Mouse (Mus musculus): ENCODE results near the gene Acot11. TPM values are rescaled to one million over a fixed set of nuclear protein-coding genes. Genes with fewer than 3 reads are reported as not detected.
"Not testable (repeated sequence)": the region's sequence is repeated elsewhere in the genome, so short reads cannot be mapped to it uniquely, and the experiment has no call there.

Acot11 gene
- polyA plus RNA-seq, 1 experiment from 2014 or later: 1.1 TPM

DNA sequence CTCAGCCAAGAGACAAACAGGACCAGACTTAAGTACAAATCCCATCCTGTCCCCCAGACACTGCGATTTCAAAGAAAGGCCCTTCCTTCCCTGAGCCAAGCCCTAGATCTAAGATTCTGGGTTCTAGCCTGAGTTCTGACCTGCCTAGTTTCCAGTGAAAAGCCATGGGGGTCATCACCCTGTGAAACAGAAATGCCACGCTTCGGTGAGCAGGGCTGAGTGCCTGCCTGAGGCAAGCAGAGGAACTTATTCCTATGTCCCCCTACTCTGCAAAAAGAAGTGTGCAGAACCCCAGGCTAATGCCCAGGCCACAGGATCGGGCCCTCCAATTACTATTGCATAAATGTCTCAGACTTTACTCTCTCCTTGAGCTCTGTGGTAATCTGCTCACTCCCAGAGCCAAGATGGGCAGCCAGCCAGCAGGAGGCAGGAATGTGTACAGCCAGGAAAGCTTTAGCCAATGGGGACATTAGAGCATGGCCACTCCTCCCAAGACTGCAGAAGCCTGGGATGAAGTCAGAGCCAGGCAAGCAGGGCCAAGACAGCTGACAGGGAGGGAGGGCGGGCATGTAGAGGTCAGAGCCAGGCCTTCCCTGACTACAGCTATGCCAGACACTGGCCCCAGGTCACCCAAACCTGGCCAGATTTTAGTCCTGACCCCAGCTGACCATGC is 26.5 kb downstream of the Acot11 start:
- peak; percentile 97 for ATAC-seq (ENCODE audit: insufficient read depth)
- H3K4me1 ChIP-seq (ENCODE audit: insufficient read depth): peaks cover 26% of the 10 kb centered on the region
- H3K9ac ChIP-seq: no peak overlapping the region
- H3K27ac ChIP-seq (ENCODE audit: low read depth): peak overlapping the region; percentile 79
- TF ChIP-seq CTCF (IDR thresholded peaks at IDR 0.05; ENCODE audit: low read depth): peak; percentile 60
- no peaks in the 10 kb centered on the region for H3K9me3 ChIP-seq (ENCODE audit: low read depth, low read length)
- DNase-seq: peak; percentile 99
- H3K4me3 ChIP-seq (ENCODE audit: low read depth, low read length): no peak overlapping the region
- no peak overlapping the region for H3K4me2 ChIP-seq
- no peaks in the 10 kb centered on the region for H3K36me3 ChIP-seq (ENCODE audit: insufficient read depth)
- 34% methylated on average over 5 of the region's 5 CpGs for WGBS
- no peaks in the 10 kb centered on the region for H3K27me3 ChIP-seq (ENCODE audit: insufficient read depth, low read length)

DNA sequence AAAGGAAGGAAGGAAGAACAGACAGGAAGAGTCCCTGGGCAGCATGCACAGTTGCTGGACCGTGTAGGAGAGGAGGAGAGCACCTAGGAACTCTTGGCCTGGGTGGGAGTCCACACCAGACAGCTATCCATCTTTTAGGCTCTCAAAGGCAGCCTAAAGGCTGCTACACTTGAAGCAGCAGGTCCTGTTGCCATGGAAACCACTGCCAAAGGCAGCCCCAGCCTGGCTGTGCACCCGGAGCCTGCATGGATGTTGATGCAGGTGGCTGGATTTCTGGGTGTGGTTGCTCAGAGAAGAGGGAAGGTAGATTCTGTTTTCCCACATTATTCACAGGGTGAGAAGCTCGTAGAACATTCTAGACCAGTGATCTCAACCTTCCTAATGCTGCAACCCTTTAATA is 27.8 kb downstream of the Acot11 start:
- H3K4me3 ChIP-seq (ENCODE audit: low read depth, low read length): no peak overlapping the region
- ATAC-seq (ENCODE audit: insufficient read depth) (no peak), DNase-seq (peak; percentile 74)
- H3K27me3 ChIP-seq (ENCODE audit: insufficient read depth, low read length): no peaks in the 10 kb centered on the region
- no peaks in the 10 kb centered on the region for H3K36me3 ChIP-seq (ENCODE audit: insufficient read depth)
- no peak overlapping the region for H3K27ac ChIP-seq (ENCODE audit: low read depth)
- no peak overlapping the region for H3K4me2 ChIP-seq
- no peak overlapping the region for H3K9ac ChIP-seq
- 33% methylated on average over 3 of the region's 3 CpGs for WGBS
- no peak for TF ChIP-seq CTCF (IDR thresholded peaks at IDR 0.05; ENCODE audit: low read depth)
- peaks cover 20% of the 10 kb centered on the region for H3K4me1 ChIP-seq (ENCODE audit: insufficient read depth)
- H3K9me3 ChIP-seq (ENCODE audit: low read depth, low read length): no peaks in the 10 kb centered on the region

DNA sequence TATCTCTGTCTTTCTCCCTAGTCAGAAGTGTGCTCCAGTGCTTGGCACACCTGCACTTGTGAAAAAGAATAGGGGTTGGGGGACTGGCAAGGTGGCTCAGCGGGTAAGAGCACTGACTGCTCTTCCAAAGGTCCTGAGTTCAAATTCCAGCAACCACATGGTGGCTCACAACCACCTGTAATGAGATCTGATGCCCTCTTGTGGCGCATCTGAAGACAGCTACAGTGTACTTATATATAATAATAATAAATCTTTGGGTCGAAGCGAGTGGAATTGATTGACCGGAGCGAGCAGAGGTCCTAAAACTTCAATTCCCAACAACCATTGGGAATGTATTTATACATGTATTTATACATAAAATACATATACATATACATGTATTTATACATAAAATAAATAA is 29.0 kb downstream of the Acot11 start:
- H3K27ac ChIP-seq (ENCODE audit: low read depth); H3K4me3 ChIP-seq (ENCODE audit: low read depth, low read length); H3K4me2 ChIP-seq; H3K27me3 ChIP-seq (ENCODE audit: insufficient read depth, low read length); H3K9me3 ChIP-seq (ENCODE audit: low read depth, low read length); ATAC-seq (ENCODE audit: insufficient read depth); H3K36me3 ChIP-seq (ENCODE audit: insufficient read depth); H3K9ac ChIP-seq; DNase-seq: not testable (repeated sequence)
- H3K4me1 ChIP-seq (ENCODE audit: insufficient read depth): peaks cover 20% of the 10 kb centered on the region
- 0 out of 2 replicates have a peak, but pooled peaks have one; percentile 12 for TF ChIP-seq CTCF (IDR thresholded peaks at IDR 0.05; ENCODE audit: low read depth)
- WGBS: 80% methylated on average over 6 of the region's 6 CpGs

DNA sequence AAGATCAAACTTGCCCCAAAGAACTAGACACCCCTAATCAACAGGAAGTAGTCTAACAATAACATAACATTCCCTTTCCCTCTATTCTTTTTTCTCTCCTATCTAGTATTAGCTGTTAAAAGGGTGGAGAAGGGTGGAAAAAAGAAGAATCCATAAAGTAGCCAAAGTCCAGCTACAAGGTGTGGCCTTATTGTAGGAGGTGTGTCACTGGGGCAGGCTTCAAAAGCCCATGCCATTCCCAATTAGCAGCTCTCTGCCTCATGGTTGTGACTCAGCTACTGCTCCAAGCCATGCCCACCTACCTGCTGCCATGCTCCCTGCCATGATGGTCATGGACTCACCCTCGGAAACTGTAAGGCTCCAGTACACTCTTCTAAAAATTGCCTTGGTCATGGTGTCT is 32.2 kb downstream of the Acot11 start:
- Histone ChIP-seq H3K9me3 (ENCODE audit: low read depth, low read length) (no peaks in the 10 kb centered on the region), H3K27me3 (ENCODE audit: insufficient read depth, low read length) (no peaks in the 10 kb centered on the region), H3K4me1 (ENCODE audit: insufficient read depth) (0 out of 2 replicates have a peak, but pooled peaks cover 1% of the 10 kb centered on the region), H3K4me3 (ENCODE audit: low read depth, low read length) (no peak overlapping the region), H3K9ac (no peak overlapping the region), H3K4me2 (no peak overlapping the region), H3K27ac (ENCODE audit: low read depth) (no peak overlapping the region), H3K36me3 (ENCODE audit: insufficient read depth) (no peaks in the 10 kb centered on the region)
- no peak for DNase-seq
- no peak for ATAC-seq (ENCODE audit: insufficient read depth)
- 97% methylated on average over 1 of the region's 1 CpGs for WGBS
- no peak for TF ChIP-seq CTCF (IDR thresholded peaks at IDR 0.05; ENCODE audit: low read depth)

DNA sequence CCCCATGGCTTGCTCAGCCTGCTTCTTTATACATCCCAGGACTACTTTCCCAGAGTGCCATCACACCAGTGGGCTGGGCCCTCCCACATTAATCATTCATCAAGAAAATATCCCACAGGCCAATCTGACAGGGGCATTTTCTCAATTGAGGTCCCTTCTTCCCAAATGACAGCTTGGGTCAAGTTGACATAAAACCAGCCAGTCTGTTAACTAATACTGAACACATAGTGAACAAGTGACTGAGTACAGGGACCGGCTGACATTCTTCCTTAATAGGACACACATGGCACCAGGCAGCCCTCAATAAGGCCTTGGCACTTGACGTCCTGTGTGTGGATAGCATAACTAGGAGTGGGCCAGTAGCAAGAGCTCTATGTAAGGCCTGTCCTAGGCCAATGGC is 35.5 kb downstream of the Acot11 start:
- no peaks in the 10 kb centered on the region for H3K9me3 ChIP-seq (ENCODE audit: low read depth, low read length)
- no peak for TF ChIP-seq CTCF (IDR thresholded peaks at IDR 0.05; ENCODE audit: low read depth)
- no peak overlapping the region for H3K9ac ChIP-seq
- H3K36me3 ChIP-seq (ENCODE audit: insufficient read depth): no peaks in the 10 kb centered on the region
- H3K4me3 ChIP-seq (ENCODE audit: low read depth, low read length): no peak overlapping the region
- no peak overlapping the region for H3K27ac ChIP-seq (ENCODE audit: low read depth)
- H3K27me3 ChIP-seq (ENCODE audit: insufficient read depth, low read length): no peaks in the 10 kb centered on the region
- H3K4me2 ChIP-seq: no peak overlapping the region
- ATAC-seq (ENCODE audit: insufficient read depth) (no peak), DNase-seq (no peak)
- WGBS: 66% methylated on average over 2 of the region's 2 CpGs
- no peaks in the 10 kb centered on the region for H3K4me1 ChIP-seq (ENCODE audit: insufficient read depth)

DNA sequence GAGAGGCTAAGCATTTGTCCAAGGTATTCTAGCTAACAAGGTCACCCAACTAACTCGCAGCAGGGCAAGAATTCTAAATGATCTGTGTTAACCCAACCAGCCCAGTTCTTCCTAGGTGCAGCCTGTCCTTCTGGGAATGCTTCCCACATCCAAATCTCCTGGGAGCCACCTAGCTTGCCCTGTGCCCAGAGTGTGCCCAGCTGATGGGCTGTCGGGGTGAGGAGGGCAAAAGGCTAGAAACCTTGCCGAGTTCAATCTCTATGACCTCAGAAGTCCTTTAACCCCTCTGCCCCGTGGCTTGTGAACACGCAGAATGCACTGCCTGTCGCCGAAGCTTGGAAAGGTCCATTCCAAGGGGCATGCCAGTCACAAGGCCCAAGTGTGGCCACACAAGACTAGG is 40.6 kb downstream of the Acot11 start:
- 68% methylated on average over 7 of the region's 7 CpGs for WGBS
- Histone ChIP-seq H3K36me3 (ENCODE audit: insufficient read depth) (no peaks in the 10 kb centered on the region), H3K4me2 (no peak overlapping the region), H3K9me3 (ENCODE audit: low read depth, low read length) (no peaks in the 10 kb centered on the region), H3K4me3 (ENCODE audit: low read depth, low read length) (no peak overlapping the region), H3K27me3 (ENCODE audit: insufficient read depth, low read length) (no peaks in the 10 kb centered on the region), H3K9ac (no peak overlapping the region), H3K27ac (ENCODE audit: low read depth) (no peak overlapping the region), H3K4me1 (ENCODE audit: insufficient read depth) (no peaks in the 10 kb centered on the region)
- no peak for DNase-seq
- TF ChIP-seq CTCF (IDR thresholded peaks at IDR 0.05; ENCODE audit: low read depth): no peak
- ATAC-seq (ENCODE audit: insufficient read depth): no peak

DNA sequence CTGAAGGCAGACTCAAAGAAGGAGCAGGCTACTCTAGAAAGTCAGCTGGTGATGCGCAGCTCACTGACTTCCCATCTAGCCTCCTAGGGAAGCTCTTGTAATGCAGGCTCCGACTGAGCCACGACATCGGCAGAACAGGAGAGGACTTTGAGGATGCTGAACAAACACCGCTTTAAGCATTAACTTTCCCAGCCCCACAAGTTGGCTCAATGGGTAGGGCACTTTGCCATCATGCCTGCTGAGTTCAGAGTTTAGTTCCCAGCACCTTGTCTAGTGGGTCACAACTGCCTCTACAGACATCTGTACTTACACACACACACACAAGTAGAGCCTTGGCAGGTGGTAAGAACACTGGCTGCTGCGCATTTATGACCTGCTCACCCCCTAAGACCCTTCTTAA is 53.1 kb downstream of the Acot11 start:
- Histone ChIP-seq H3K27me3 (ENCODE audit: insufficient read depth, low read length) (no peaks in the 10 kb centered on the region), H3K9ac (no peak overlapping the region), H3K36me3 (ENCODE audit: insufficient read depth) (no peaks in the 10 kb centered on the region), H3K4me3 (ENCODE audit: low read depth, low read length) (no peak overlapping the region), H3K9me3 (ENCODE audit: low read depth, low read length) (no peaks in the 10 kb centered on the region), H3K4me2 (no peak overlapping the region), H3K4me1 (ENCODE audit: insufficient read depth) (no peaks in the 10 kb centered on the region), H3K27ac (ENCODE audit: low read depth) (no peak overlapping the region)
- ATAC-seq (ENCODE audit: insufficient read depth) (no peak), DNase-seq (no peak)
- TF ChIP-seq CTCF (IDR thresholded peaks at IDR 0.05; ENCODE audit: low read depth): no peak
- WGBS: 77% methylated on average over 6 of the region's 6 CpGs
